Mouse (Mus musculus) liver, adult 2 months (tissue): ENCODE results near the gene Gm49383.

Experiments
- CTCF ChIP-seq: fragments of 200-500 bp; IDR thresholded peaks from 2 replicates; pipeline ENCODE4 v1.5.1; 2011; ENCODE audit warnings: low read depth, low read length, control low read depth
- POLR2A ChIP-seq: fragments of 200-500 bp; IDR thresholded peaks from 2 replicates; pipeline ENCODE4 v1.6.1; 2011; ENCODE audit warnings: low read length, control low read depth; ENCODE audit not compliant: insufficient read depth; ENCODE audit errors: extremely low read depth

GRCm38 (mm10) chr12:69183583-69184308, 13.2 kb downstream of the Gm49383 start, which contains the start of the genes Rpl36al and Mgat2:
- TF ChIP-seq POLR2A (peak; percentile 94), CTCF (no peak)
